Mouse (Mus musculus): Measurements from ENCODE around the gene Olah.
"Not testable (repeated sequence)": the region's sequence is repeated elsewhere in the genome, so short reads cannot be mapped to it uniquely, and the experiment has no call there.

Olah gene
- long read RNA-seq, experiment 1 = 0 reads
- long read RNA-seq, experiment 2 = 0 reads

DNA sequence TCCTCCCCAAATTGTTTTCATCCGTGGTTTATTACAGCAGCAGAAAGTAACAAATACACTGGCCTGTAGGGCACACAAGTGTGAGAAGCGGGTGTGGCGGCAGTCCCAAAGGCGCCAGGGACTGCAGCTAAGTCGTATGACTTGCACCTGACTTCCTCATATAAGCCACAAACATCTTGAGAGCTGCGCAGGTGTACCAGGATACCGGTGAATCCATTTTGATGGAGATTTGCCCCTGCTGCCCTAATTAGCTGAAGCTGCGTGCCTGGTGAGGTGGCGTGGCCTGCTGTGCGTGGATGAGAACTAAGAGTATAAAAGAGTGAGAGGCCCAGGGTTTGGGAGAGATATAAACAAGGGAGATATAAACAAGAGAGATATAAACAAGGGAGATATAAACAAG, at the start of gene Olah:
Olah (minus strand) TSS at position 101 of the 400 bp plus-strand sequence.
- intact Hi-C loops (cut with DNase I) = not testable (repeated sequence)

DNA sequence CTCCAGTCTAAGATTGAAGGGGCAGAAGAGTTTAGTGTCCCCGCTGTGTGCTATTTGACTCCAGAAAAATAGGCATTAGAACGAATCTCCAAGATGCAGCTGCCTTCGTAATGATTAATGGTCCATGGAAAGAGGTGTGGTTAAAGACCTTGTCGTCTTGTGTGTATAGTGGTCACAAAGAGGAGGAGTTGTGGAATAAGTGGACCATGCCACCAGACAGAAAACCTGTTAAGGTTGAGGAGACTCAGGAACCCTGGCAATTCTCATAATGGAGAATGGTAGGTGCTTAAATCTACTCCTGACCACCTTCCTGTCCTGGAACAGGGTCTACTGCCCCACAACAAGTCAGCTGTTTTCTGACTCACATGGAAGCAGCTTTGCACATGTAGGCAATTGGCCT, 49.0 kb upstream of the Olah start:
- intact Hi-C loops (cut with DNase I) = no loop called here

DNA sequence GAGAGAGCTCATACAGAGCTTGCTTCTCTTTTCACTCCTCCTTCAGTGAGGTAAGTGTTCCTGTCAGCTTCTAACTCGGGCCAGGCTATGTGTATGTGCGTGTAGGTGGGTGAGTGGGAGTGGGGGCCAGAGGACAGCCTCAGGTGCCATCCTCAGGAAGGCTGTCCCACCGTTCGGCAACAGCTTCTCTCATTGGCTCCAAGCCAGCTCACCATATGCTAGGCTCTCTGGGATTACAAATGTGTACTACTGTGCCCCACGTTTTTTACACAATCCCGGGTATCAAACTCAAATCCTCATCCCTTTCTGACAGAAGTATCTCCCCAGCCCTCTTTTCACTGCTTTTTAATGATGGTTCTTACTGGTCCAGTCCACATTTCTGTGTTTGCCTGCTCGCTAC, 47.2 kb upstream of the Olah start:
- intact Hi-C loops (cut with DNase I) = no loop called here

DNA sequence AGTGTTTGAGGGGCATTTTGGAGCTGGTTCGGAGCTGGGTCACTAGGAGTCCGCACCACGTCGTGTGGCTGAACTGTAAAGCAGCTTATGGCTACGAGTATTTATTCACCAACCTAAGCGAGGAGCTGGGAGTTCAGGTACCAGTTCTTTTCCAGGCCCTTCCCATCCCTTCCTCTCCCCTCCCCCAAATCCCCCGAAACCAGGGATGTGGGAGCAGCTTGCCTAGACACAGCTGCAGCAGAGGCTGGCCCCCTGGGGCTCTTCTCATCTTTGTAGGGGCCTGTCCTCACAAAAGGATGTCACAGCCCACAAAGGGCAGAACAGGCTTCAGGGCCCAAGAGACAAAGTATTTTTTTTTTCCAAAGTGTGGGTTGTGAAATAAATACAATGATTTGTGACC, 40.9 kb upstream of the Olah start:
- intact Hi-C loops (cut with DNase I) = no loop called here

DNA sequence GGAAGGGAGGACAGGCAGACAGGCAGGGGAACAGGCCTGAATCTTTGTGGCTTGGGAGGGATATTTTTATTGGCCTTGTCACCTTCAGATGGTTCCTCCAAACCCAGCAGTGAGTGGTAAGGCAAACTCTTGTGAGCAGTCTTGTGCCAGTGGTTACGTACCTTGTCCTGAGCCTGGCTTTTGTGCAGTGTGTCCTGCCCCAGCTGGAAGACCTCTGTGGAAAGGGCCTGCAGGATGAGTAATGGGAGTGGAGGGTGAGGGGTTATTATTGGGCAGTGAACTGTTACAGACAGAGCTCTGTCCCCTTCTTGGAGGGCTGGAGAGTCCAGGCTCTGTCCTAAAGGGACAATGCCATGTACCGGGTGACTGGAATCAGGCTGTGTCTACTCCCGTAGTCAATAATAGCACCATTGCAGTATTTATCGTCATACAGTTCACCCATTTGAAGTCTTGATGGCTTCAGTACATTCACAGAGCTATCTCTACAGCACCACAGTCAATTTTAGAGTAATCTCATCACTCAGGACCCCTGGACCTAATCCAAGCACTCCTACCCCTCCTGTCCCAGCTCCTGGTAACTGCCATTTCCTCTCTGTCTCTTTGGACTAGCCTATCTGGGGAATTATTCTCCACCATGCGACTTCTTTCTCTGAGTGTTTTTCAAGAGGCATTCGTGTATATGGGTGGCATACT, 38.5 kb upstream of the Olah start:
- intact Hi-C loops (cut with DNase I) = no loop called here

DNA sequence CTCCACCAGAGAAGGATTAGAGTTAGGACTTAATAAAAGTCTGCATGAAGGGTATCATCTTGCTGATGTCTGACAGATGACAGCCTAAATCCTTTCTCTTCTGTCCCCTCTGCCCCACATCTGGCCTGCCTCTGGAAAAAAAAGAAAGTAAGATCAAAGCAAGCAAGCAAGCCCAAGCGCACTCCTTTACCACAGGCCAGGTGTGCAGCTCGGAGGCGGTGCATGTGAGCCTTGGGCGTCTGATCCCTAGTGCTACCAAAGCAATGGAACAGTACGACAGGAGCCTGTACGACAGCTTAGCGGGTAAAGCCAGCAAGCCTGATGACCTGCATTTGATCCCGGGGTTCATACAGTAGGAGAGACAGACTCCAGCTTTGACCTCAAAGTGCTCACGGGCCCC, 33.9 kb upstream of the Olah start:
- intact Hi-C loops (cut with DNase I) = no loop called here

DNA sequence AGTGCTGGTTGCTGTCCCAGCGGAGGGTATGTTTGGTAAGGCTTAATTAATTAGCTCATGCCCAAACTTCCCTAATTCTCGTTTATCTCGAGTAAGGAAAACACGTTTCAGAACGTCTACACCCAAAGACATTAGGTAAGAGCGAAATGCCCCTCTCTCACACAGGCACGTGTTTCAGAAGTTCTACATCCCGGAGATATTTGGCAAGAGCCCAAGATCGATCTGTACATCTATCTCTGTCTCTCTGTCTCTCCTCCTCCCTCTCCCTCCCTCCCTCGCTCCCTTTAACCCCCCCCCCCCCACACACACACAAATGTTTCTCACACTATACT, 27.5 kb upstream of the Olah start:
- intact Hi-C loops (cut with DNase I) = no loop called here

DNA sequence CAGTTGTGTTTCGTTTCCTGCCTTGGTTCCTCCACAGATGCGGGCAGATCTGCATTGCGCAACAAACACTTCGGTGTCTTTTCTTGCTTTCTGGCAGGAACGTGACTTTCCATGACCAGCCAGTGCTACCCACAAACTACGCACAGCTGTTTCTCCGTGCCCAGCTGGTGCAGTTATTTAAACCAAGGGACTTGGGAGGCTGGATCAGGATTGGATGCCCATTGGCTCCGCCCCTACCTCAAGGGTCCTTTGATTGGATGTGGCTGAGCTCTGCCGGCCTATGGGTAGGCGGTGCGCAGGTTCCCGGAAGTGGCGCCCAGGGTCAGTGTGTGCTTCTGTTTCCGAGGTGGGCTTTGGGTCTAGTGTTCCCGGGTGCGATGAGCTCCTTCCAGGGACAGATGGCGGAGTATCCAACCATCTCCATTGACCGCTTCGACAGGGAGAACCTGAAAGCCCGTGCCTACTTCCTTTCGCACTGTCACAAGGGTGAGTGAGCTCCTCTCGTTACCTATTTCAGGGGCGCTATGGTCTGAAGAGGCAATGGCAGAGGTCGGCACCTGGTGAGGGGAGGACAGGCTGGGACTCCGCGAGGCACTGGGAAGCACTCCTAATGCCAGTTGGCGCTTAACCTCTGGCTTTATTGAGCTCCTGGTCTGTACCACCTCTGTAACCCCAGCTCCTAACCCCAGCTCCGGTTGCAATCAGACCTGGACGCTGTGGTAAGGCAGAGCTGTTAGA, 27.0 kb upstream of the Olah start, which contains the start of gene Dclre1c:
Dclre1c (plus strand) TSS at position 291 of the 738 bp plus-strand sequence.
- intact Hi-C loops (cut with DNase I) = no loop called here

DNA sequence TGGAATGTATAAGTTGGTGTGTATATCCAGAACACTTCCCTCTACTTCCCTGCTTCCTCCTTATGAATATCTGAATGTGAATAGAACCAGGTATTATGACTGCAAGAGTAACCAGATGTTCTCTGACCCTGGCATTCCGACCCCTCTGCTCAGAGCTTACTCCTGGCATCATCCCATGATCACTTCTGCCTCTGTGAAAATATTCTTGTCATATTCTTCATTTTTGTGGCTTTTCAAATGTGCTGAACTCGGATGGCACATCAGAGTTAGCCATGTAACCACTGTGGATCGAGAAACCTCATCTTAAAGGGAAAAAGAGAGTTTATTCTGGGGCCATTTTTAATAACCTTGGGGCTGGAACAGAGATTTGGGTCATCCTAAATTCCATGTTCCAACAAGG, 25.5 kb upstream of the Olah start, which contains the start of gene Meig1:
Meig1 (minus strand) TSS at position 101 of the 400 bp plus-strand sequence.
- intact Hi-C loops (cut with DNase I) = no loop called here

DNA sequence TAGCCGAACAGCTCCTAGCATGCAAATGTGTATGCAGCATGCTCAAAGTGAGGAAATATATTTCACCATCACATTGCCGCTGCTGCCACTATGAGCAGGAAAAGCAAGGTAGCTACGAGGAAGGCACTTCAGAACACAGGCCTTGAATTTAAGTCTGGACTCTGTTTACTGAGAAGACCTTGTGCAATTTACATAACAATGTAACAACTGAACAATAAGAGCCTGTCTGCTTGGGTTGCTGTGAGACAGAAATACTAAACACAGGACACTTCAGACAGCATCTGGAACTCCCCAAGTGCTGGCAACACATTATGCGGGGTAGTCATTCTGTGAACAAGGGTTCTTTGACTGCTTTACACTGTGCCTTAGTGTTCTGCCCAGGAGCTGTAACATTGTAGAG, 23.1 kb upstream of the Olah start:
- intact Hi-C loops (cut with DNase I) = no loop called here

DNA sequence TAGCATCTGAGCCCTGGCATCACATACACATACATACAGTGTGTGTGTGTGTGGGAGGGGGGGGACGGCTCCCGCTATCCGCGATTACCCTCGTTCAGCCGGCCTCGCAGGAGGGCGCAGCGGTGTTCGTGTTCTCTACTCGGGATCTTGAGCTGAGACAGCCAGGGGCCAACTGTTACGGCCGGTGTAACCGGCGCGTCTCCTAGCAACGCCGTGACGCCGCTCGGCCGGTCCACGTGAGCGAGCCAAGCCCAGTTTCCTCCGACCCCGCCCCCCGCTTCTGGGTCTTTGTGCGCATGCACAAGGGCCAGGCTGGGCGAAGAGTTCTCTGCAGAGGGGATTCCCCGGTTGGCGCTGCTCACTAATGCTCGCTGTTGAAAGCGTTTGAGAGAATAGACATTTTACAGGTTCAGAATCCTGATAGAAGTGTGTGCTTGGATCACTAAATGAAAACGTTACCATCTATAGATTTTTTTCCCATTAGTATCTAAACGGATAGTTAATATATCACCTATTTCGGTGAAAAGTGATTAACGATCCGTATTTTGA, 21.9 kb upstream of the Olah start:
- intact Hi-C loops (cut with DNase I) = loop anchor here (5.0 kb wide), 1 partner anchor 93 kb away; the partner anchor contains the start of genes Cdnf, Gm45902 and Hspa14

DNA sequence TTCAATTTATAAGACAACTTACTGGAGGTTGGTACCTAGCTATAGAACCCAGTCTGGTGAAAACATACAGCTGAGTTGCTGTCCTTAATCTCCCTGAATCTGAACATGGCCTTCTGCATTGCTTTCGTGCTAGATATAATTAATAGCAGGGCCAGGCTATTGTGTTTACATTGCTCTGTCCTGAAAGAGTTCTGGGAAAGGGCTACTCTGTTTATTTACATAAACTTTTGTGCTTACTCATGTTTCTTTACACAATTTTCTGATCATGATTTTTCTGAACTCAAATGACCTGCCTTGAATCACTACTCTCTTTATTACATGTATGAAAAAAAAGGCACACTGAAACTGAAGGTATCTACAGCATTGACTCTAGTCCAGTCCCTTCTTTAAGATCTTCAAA, 18.7 kb upstream of the Olah start:
- intact Hi-C loops (cut with DNase I) = loop anchor here (5.0 kb wide), 1 partner anchor 97 kb away; the partner anchor contains the start of genes Cdnf, Gm45902 and Hspa14

DNA sequence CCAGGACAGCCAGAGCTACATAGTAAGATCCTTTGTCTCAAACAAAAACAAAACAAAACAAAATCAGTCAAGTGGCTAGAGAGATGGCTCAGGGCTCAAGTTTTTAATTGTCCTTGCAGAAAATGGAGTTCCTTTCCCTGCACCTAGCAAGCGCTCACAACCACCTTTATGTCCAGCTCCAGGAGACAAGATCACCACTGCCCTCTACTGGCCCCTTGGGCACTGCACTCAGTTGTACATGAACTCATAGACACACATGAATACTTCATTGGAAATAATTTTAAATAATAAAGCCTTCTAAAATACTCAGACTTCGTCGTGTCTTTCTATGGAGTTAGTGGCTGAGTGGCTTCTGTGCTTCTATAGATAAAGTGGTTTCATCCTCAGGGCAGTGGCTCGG, 17.2 kb upstream of the Olah start:
- intact Hi-C loops (cut with DNase I) = loop anchor here (1.0 kb wide), 1 partner anchor 64 kb away; no protein-coding TSS in a partner anchor

DNA sequence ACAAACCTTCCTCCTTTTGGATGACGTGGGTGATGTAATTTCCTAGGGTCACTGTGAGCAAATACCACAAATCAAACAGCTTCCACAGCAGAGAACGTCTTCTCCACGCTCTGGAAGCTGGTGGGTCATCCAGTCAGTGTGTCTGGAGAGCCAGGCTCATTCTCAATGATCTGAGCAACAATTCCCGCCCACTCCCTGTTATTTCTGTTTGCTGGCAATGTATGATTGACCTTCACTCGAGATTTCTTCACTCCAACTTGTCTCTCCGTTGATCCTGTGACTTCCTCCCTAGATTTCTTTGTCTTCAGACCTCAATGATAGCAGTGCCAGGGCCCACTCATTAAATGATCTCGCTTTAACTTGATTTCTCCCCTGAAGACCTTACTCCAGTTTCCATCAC, 10.7 kb upstream of the Olah start:
- intact Hi-C loops (cut with DNase I) = no loop called here

DNA sequence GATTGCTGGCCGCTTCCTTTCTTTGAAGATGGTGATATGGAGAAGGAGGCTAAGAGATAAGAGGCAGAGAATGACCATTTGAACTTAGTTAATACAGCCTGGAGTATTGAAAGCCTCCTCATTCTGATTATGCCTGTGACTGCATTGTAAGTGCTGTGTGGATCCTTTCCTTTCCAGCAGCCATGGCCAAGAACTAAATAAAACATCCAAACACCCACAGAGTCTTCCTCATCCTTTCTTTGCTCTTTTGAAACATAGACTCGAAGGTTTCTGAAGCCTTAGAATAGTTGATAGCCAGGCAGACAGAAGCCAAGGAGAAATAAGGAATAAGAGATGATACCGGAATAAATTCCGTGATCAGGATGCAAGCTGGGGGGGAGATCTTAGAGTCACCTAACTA, 9.0 kb upstream of the Olah start:
- intact Hi-C loops (cut with DNase I) = no loop called here

DNA sequence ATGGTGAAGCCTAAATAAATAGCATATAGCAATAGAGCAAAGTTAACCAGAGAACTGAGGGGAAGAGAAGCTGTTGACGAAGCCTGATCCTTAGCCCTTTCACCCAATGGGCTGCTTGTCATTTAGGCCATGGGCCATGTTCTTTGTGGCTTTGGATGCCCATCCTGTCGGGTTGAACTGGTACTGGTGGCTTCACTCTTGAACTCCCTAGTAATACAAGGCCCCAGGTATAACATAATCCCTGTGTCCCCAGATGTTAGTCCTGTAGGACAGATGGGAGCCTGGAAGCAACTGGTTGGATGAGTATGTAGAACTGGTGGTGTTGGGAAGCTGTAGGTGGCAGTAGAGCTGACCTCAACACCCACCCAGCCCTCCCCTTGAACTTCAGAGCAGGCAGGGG, 5.1 kb downstream of the Olah start:
- intact Hi-C loops (cut with DNase I) = no loop called here

DNA sequence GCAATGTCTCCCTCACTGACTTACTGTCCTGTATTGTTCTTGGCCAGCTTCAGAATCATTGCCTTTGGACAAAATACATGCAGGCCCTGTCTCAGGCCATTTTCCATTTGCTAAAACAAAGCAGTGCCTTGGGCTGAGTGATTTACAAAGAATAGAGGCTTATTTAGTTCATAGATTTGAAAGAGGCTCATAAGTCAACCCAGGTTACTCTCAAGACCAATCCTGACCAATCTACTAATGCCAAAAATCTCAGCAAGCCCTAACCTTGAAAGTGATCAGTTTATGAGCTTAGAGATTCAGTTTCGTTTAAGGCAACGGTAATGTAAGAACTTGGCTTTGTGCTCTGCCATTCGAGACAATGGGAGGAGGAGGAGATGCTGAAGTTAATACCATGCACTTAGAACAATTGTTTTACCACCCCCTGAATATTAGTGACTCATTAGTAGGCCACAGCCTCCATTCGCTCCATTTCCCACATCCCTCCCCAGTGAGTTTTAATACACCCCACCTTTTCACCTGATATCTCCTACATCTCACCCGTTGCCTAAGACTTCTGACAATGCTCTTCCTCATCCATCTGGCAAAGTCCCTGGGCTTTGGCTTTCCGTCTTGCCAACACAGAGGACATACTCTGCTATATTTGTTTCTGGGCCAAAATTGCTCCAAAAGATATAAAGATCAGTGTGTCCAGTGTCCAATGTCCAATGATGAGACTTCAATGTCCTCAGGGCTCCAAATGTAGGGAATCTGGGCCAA, 9.7 kb downstream of the Olah start:
- intact Hi-C loops (cut with DNase I) = no loop called here

DNA sequence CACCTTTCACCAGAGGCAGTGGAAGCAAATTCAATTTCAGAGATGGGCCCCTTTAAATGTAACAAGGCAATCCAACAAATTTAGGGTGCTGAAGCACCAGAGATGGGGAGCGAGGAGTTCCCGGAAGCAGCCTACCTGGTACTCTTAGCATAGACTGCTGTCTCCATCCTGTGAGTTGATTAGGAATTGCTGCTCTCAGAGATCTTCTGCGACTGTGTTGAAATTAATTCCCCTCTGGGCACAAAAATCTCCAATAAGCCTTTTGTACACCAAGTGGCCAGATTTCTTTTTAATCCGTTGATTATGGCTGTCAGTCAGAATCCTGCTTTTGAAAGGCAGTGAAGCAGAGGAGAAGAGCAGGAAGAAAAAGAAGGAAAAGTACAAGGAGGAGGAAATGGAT, 31.9 kb downstream of the Olah start:
- intact Hi-C loops (cut with DNase I) = no loop called here

DNA sequence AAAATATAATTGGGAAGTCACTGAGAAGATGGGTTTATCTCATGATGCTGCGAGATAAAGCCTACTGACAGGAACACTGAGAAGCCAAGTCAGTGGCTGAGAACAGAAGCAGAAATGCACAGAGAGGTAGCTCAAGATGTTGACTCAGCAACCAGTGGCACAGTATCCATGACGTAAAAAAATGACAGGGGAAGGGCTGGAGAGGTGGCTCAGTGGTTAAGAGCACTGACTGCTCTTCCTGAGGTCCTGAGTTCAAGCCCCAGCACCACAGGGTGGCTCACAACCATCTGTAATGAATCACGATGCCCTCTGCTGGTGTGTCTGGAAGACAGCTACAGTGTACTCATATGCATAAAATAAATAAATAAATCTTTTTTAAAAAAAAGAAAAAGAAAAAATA, 35.9 kb downstream of the Olah start:
- intact Hi-C loops (cut with DNase I) = no loop called here

DNA sequence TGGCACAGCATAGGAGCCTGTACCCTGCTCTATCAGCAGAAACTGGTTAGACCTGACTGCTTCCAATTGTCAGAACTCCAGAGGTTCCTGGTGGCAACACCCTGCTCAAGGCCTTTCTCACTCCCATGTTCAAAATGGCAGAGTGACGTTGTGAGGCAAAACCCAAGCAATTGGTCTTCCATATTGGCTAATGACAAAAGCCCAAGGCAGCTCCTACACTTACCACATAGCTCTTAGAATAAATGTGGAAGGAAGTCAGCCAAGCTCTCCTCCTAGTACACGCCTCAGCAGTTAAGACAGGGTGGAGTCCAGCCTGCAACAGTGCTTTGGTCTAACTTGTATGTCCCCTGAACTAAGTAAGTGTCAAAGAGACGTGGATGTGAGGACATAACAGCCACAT, 39.1 kb downstream of the Olah start:
- intact Hi-C loops (cut with DNase I) = no loop called here

DNA sequence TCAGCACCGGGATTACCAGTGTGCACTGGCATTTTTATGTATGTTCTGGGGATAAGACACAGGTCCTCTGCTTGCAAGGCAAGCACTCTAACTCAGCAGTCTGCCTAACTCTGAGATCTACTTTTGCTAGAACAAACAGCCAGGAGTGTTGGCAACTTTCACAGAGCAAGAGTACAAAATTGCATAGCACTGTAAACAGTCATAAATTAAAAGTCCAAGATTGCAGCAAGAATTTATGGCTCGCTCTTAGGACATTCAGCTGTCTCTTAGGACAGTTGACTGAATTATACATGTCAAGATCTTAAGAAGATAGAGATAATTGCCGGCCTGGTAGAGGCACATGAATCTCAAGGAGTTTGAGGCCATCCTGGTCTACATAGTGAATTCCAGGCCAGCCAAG, 40.7 kb downstream of the Olah start:
- intact Hi-C loops (cut with DNase I) = no loop called here

DNA sequence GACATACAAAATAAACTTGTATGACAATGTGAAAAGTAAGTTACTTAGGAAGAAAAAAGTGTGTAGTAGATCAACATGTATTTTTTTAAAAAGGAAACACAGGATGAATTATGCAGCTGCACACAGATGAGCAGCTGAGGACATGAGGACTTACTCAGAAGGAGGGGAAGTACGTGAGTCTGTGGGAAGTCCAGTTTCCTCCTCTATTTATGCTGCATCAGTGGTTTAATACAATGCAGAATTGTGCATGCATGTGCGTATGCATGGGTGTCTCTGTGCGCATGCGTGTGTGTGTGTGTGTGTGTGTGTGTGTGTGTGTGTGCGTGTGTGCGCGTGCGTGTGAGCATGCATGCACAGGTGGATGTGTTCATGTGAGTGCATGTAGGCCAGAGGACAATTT, 41.2 kb downstream of the Olah start:
- intact Hi-C loops (cut with DNase I) = no loop called here

Measured in adrenal gland (tissue).